Mouse (Mus musculus) limb, embryonic 14.5 days (tissue): ENCODE measurements around the gene Vcp. TPM values are rescaled to one million over a fixed set of nuclear protein-coding genes. Genes with fewer than 3 reads are reported as not detected.
A peak's percentile ranks its signal among the peaks of the same experiment; 100 is the strongest.

ENCODE experiments used
- ATAC-seq: fragments of 200-750 bp; cut with Nextera tagmentation; 2 replicates; pipeline ENCODE4 v1.8.0; 2017; ENCODE audit warnings: low read depth, moderate number of reproducible peaks, moderate TSS enrichment; ENCODE audit not compliant: low FRiP score
- DNase-seq: peaks from one replicate; pipeline ENCODE4 v3.0.0-alpha.2; 2015; ENCODE audit warnings: low spot score
- H3K27ac ChIP-seq: fragments of 300-500 bp; sonication (generic); replicated peaks from 2 replicates; pipeline ENCODE4 v1.5.1; 2014; ENCODE audit warnings: low read depth, mild to moderate bottlenecking, low read length, moderate library complexity, mixed read lengths
- H3K27me3 ChIP-seq: fragments of 300-500 bp; sonication (generic); 2 replicates; pipeline ENCODE4 v1.6.1; 2014; ENCODE audit warnings: low read length, mixed read lengths; ENCODE audit not compliant: control insufficient read depth, insufficient read depth
- H3K36me3 ChIP-seq: fragments of 300-500 bp; sonication (generic); 2 replicates; pipeline ENCODE4 v1.6.1; 2014; ENCODE audit warnings: mild to moderate bottlenecking, low read length, moderate library complexity, mixed read lengths; ENCODE audit not compliant: control insufficient read depth, insufficient read depth
- H3K4me1 ChIP-seq: fragments of 300-500 bp; sonication (generic); 2 replicates; pipeline ENCODE4 v1.6.1; 2014; ENCODE audit warnings: antibody characterized with exemption, low read length, mixed read lengths; ENCODE audit not compliant: control insufficient read depth, insufficient read depth
- H3K4me2 ChIP-seq: fragments of 300-500 bp; sonication (generic); replicated peaks from 2 replicates; pipeline ENCODE4 v1.6.1; 2014; ENCODE audit warnings: low read depth, mild to moderate bottlenecking, low read length, moderate library complexity; ENCODE audit not compliant: severe bottlenecking
- H3K4me3 ChIP-seq: fragments of 300-500 bp; sonication (generic); replicated peaks from 2 replicates; pipeline ENCODE4 v1.5.1; 2014; ENCODE audit warnings: low read length
- H3K9ac ChIP-seq: fragments of 300-500 bp; sonication (generic); 2 replicates; pipeline ENCODE4 v1.6.1; 2014; ENCODE audit warnings: mild to moderate bottlenecking, low read depth, low read length, moderate library complexity; ENCODE audit not compliant: severe bottlenecking
- H3K9me3 ChIP-seq: fragments of 300-500 bp; sonication (generic); 2 replicates; pipeline ENCODE4 v1.6.1; 2016; ENCODE audit warnings: low read length; ENCODE audit not compliant: control insufficient read depth
- POLR2A ChIP-seq: fragments of 200-500 bp; IDR thresholded peaks from 2 replicates; pipeline ENCODE4 v1.8.0; 2012; ENCODE audit warnings: inconsistent platforms, mild to moderate bottlenecking, moderate library complexity, borderline replicate concordance; ENCODE audit not compliant: insufficient read depth, insufficient read length; ENCODE audit errors: extremely low read depth
- WGBS: fragments of 180-500 bp; shearing (Covaris S2); extraction: QIAGEN DNeasy Blood & Tissue Kit; methylation state at CpG from one replicate; pipeline ENCODE4 v1.1.7; 2014; 5-methylcytosine and 5-hydroxymethylcytosine counted together
- polyA plus RNA-seq, 2 experiments: library from polyadenylated mRNA; depleted of rRNA in 1 of 2; stranded (reverse) in 1 of 2; unstranded in 1 of 2; fragments of >200 nt; fragmentation: Nextera tagmentation in 1 of 2; extraction: Ambion mirVana in 1 of 2; gene quantifications; 2 replicates each; pipeline versions ENCODE4 v1.2.1 to v1.2.3; 2012 to 2014

The Vcp gene
- polyA plus RNA-seq, 2 experiments = 248 to 468 TPM

GRCm38 (mm10) chr4:42969304-42969703 lies 31.0 kb downstream of the Vcp start, which contains the start of gene 1700022I11Rik:
TSS of gene 1700022I11Rik (plus strand) at chr4:42969604.
- Histone ChIP-seq H3K27ac (no peak within 1 kb of the TSS), H3K27me3 (no peaks in the 10 kb centered on the region), H3K36me3 (no peaks in the 10 kb centered on the region), H3K4me3 (no peak within 1 kb of the TSS), H3K9ac (no peak within 1 kb of the TSS), H3K9me3 (no peaks in the 10 kb centered on the region), H3K4me1 (no peaks in the 10 kb centered on the region), H3K4me2 (no peak within 1 kb of the TSS)
- WGBS = 89% methylated on average over 4 of the region's 4 CpGs
- no peak for TF ChIP-seq POLR2A
- no peak for ATAC-seq
- no peak for DNase-seq

- no peak for TF ChIP-seq POLR2A
- no peak overlapping the region for H3K4me3 ChIP-seq
- no peaks in the 10 kb centered on the region for H3K27me3 ChIP-seq
- DNase-seq (peak; percentile 86), ATAC-seq (no peak)
- H3K9ac ChIP-seq = no peak overlapping the region
- H3K36me3 ChIP-seq = no peaks in the 10 kb centered on the region
- no peaks in the 10 kb centered on the region for H3K4me1 ChIP-seq
- H3K27ac ChIP-seq = no peak overlapping the region
- peak overlapping the region; percentile 9; the same call in 1 of the 2 replicates for H3K4me2 ChIP-seq
- H3K9me3 ChIP-seq = no peaks in the 10 kb centered on the region
- WGBS = 14% methylated on average over 12 of the region's 12 CpGs
These were observed 35.1 kb downstream of the Vcp start for GRCm38 (mm10) chr4:42965039-42965719.

GRCm38 (mm10) chr4:42963480-42963879 lies 36.8 kb downstream of the Vcp start:
- Histone ChIP-seq H3K4me2 (no peak overlapping the region), H3K27ac (no peak overlapping the region), H3K4me1 (no peaks in the 10 kb centered on the region), H3K9ac (no peak overlapping the region), H3K27me3 (no peaks in the 10 kb centered on the region), H3K9me3 (no peaks in the 10 kb centered on the region), H3K4me3 (no peak overlapping the region), H3K36me3 (no peaks in the 10 kb centered on the region)
- 95% methylated on average over 2 of the region's 2 CpGs for WGBS
- DNase-seq = no peak
- no peak for TF ChIP-seq POLR2A
- no peak for ATAC-seq

DNA sequence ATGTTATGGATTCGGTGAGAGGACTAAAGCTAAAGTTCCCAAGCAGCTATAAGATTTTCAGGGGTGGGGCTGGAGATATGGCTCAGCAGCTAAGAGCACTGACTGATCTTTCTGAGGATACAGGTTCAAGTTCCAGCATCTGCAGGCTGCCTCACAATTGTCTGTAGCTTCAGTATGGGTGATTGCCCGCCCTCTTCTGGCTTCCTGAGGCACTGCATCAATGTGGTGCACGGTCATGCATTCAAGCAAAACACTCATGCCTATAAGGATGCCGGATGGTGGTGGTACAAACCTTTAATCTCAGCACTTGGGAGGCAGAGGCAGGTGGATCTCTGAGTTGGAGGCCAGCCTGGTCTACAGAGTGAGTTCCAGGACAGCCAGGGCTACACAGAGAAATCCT lies 38.7 kb downstream of the Vcp start:
- Histone ChIP-seq H3K4me1 (no peaks in the 10 kb centered on the region), H3K36me3 (peaks cover 14% of the 10 kb centered on the region; the same call in 1 of the 2 replicates), H3K4me2 (no peak overlapping the region), H3K9ac (no peak overlapping the region), H3K4me3 (no peak overlapping the region), H3K27ac (no peak overlapping the region), H3K27me3 (no peaks in the 10 kb centered on the region), H3K9me3 (no peaks in the 10 kb centered on the region)
- 33% methylated on average over 4 of the region's 4 CpGs for WGBS
- ATAC-seq = no peak
- peak; percentile 40 for DNase-seq
- TF ChIP-seq POLR2A = no peak

DNA sequence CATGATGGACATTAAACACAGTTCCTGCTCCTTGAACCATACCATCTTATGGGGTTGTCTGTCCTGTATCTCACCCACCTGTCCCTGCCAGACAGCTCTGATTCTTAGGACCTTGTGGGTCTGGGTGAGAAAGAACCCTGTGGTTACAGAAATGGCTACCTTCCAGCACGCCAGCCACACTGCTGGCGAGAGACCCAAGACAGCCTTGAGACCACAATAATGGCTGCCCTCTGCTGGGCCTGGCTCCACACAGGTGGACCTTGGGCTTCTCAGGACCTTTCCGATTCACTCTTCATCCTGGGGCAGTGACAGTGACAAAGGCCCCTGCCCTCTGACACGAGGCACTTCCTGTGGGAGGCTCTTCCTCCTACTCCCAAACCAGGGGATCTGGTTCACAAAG lies 40.9 kb downstream of the Vcp start:
- Histone ChIP-seq H3K27me3 (no peaks in the 10 kb centered on the region), H3K4me3 (no peak overlapping the region), H3K36me3 (peaks cover 18% of the 10 kb centered on the region; the same call in 1 of the 2 replicates), H3K27ac (no peak overlapping the region), H3K9me3 (no peaks in the 10 kb centered on the region), H3K4me2 (no peak overlapping the region), H3K9ac (no peak overlapping the region), H3K4me1 (no peaks in the 10 kb centered on the region)
- DNase-seq (no peak), ATAC-seq (no peak)
- TF ChIP-seq POLR2A = no peak
- WGBS = 65% methylated on average over 4 of the region's 4 CpGs
